Mouse (Mus musculus) embryonic facial prominence, embryonic 14.5 days (tissue): ENCODE results near the gene Sun2. TPM values are rescaled to one million over a fixed set of nuclear protein-coding genes. Genes with fewer than 3 reads are reported as not detected.
A peak's percentile ranks its signal among the peaks of the same experiment; 100 is the strongest.

Source experiments
- ATAC-seq: fragments of 200-750 bp; cut with Nextera tagmentation; 2 replicates; pipeline ENCODE4 v1.8.0; 2017; ENCODE audit warnings: low read depth, moderate number of reproducible peaks, moderate TSS enrichment
- DNase-seq: peaks from one replicate; pipeline ENCODE4 v3.0.0-alpha.2; 2015; ENCODE audit warnings: low spot score
- H3K27ac ChIP-seq: fragments of 300-500 bp; sonication (generic); replicated peaks from 2 replicates; pipeline ENCODE4 v1.5.1; 2014; ENCODE audit warnings: low read depth, mild to moderate bottlenecking, low read length, moderate library complexity
- H3K27me3 ChIP-seq: fragments of 300-500 bp; sonication (generic); replicated peaks from 2 replicates; pipeline ENCODE4 v1.6.1; 2014; ENCODE audit warnings: low read length; ENCODE audit not compliant: control insufficient read depth, insufficient read depth
- H3K36me3 ChIP-seq: fragments of 300-500 bp; sonication (generic); 2 replicates; pipeline ENCODE4 v1.6.1; 2014; ENCODE audit warnings: low read length, mixed read lengths; ENCODE audit not compliant: control insufficient read depth, insufficient read depth
- H3K4me1 ChIP-seq: fragments of 300-500 bp; sonication (generic); 2 replicates; pipeline ENCODE4 v1.6.1; 2014; ENCODE audit warnings: antibody characterized with exemption, low read length; ENCODE audit not compliant: control insufficient read depth, insufficient read depth
- H3K4me2 ChIP-seq: fragments of 300-500 bp; sonication (generic); 2 replicates; pipeline ENCODE4 v1.6.1; 2014; ENCODE audit warnings: low read depth, mild to moderate bottlenecking, low read length, moderate library complexity, mixed read lengths
- H3K4me3 ChIP-seq: fragments of 300-500 bp; sonication (generic); 2 replicates; pipeline ENCODE4 v1.5.1; 2014; ENCODE audit warnings: low read depth, mild to moderate bottlenecking, low read length
- H3K9ac ChIP-seq: fragments of 300-500 bp; sonication (generic); 2 replicates; pipeline ENCODE4 v1.6.1; 2014; ENCODE audit warnings: low read depth, mild to moderate bottlenecking, low read length, moderate library complexity, mixed read lengths
- H3K9me3 ChIP-seq: fragments of 300-500 bp; sonication (generic); 2 replicates; pipeline ENCODE4 v1.6.1; 2016; ENCODE audit warnings: low read length; ENCODE audit not compliant: control insufficient read depth
- WGBS: fragments of 180-500 bp; shearing (Covaris S2); extraction: QIAGEN DNeasy Blood & Tissue Kit; methylation state at CpG from one replicate; pipeline ENCODE4 v1.1.7; 2014; 5-methylcytosine and 5-hydroxymethylcytosine counted together
- polyA plus RNA-seq: library from polyadenylated mRNA; unstranded; fragments of >200 nt; fragmentation: Nextera tagmentation; extraction: Ambion mirVana; gene quantifications from 2 replicates; pipeline ENCODE4 v1.2.1, GENCODE M21; 2014

The Sun2 gene
- polyA plus RNA-seq, 1 experiment from 2014 or later: 5.9 TPM

- DNase-seq (peak; percentile 64), ATAC-seq (peak; percentile 59)
- Histone ChIP-seq H3K36me3 (no peaks in the 10 kb centered on the region), H3K9me3 (no peaks in the 10 kb centered on the region), H3K4me1 (peaks cover 4% of the 10 kb centered on the region; the same call in 1 of the 2 replicates), H3K27me3 (no peaks in the 10 kb centered on the region), H3K4me3 (no peak overlapping the region), H3K27ac (no peak overlapping the region), H3K4me2 (no peak overlapping the region), H3K9ac (0 out of 2 replicates have a peak overlapping the region, but pooled peaks have one; percentile 31)
- 26% methylated on average over 11 of the region's 11 CpGs for WGBS
Observed at GRCm38 (mm10) chr15:79752742-79753419, 10.5 kb upstream of the Sun2 start.

DNA sequence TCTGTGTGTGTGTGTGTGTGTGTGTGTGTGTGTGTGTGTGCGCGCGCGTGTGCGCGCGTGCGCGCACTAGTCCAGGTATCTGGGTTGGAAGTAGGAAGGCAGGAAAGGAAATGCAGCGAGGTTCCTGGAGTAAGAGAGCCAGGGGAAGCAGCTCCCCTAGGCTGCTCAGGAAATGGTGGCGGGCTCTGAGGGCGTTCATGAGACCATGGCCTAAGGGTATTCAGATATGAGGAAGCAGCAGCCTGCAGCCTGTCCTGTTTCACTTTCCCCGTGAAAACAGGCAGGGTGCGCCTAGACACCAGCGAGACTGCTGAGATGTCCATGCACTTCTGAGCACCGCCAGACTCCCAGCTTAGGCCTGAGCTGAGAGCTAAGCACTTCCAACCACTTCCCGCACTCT lies 9.4 kb upstream of the Sun2 start:
- Histone ChIP-seq H3K36me3 (no peaks in the 10 kb centered on the region), H3K9ac (no peak overlapping the region), H3K4me1 (peaks cover 4% of the 10 kb centered on the region; the same call in 1 of the 2 replicates), H3K9me3 (no peaks in the 10 kb centered on the region), H3K27me3 (no peaks in the 10 kb centered on the region), H3K4me2 (no peak overlapping the region), H3K27ac (no peak overlapping the region), H3K4me3 (no peak overlapping the region)
- ATAC-seq: no peak
- DNase-seq: no peak
- WGBS: 88% methylated on average over 13 of the region's 17 CpGs

DNA sequence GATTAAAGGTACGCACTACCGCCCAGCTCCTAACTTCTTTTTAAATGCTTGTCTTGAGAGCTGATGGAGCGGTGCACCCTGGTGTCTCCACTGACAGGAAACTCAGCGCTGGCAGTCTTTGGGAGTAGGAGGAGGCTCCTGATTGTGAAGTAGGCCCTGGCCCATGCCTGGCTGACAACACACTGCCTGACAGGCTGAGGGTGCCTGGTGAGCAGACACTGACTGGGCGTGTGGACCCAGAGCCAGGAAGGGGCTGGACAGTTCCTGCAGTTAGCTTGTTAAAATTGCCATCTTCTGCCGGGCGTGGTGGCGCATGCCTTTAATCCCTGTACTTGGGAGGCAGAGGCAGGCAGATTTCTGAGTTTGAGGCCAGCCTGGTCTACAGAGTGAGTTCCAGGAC lies 7.9 kb upstream of the Sun2 start:
- Histone ChIP-seq H3K9ac (no peak overlapping the region), H3K4me2 (no peak overlapping the region), H3K4me1 (no peaks in the 10 kb centered on the region), H3K27me3 (no peaks in the 10 kb centered on the region), H3K36me3 (no peaks in the 10 kb centered on the region), H3K4me3 (no peak overlapping the region), H3K27ac (no peak overlapping the region), H3K9me3 (no peaks in the 10 kb centered on the region)
- DNase-seq (no peak), ATAC-seq (no peak)
- 86% methylated on average over 8 of the region's 8 CpGs for WGBS

DNA sequence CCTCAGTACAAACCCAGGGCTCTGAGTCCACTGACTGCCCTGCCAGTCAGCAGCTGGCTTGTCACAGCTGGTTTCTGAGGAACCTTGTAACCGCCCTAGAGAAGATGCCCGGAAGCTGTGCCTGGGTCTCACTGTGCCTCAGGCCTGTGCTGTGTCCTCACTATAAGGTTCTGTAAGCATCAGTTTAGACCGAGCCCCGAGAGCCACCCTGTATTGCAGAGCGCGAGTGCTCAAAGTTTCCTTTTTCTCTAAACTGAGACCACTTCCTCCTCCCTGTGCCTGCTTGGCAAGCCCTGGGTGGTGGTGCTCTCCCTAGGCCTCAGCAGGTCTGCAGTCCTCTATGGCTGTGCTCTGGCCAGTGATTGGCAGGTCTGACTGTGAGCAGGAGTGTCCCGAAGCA lies 6.8 kb upstream of the Sun2 start:
- H3K4me2 ChIP-seq: no peak overlapping the region
- 93% methylated on average over 7 of the region's 7 CpGs for WGBS
- H3K4me3 ChIP-seq: no peak overlapping the region
- no peak for ATAC-seq
- no peak overlapping the region for H3K9ac ChIP-seq
- no peaks in the 10 kb centered on the region for H3K4me1 ChIP-seq
- H3K36me3 ChIP-seq: no peaks in the 10 kb centered on the region
- no peak for DNase-seq
- H3K27me3 ChIP-seq: no peaks in the 10 kb centered on the region
- no peak overlapping the region for H3K27ac ChIP-seq
- no peaks in the 10 kb centered on the region for H3K9me3 ChIP-seq

- Histone ChIP-seq H3K36me3 (no peaks in the 10 kb centered on the region), H3K4me1 (peaks cover 1% of the 10 kb centered on the region), H3K9ac (no peak overlapping the region), H3K27ac (no peak overlapping the region), H3K9me3 (no peaks in the 10 kb centered on the region), H3K4me2 (no peak overlapping the region), H3K4me3 (no peak overlapping the region), H3K27me3 (no peaks in the 10 kb centered on the region)
- DNase-seq (no peak), ATAC-seq (no peak)
- WGBS: 54% methylated on average over 11 of the region's 11 CpGs
Observed at GRCm38 (mm10) chr15:79747998-79748397, 5.7 kb upstream of the Sun2 start.

DNA sequence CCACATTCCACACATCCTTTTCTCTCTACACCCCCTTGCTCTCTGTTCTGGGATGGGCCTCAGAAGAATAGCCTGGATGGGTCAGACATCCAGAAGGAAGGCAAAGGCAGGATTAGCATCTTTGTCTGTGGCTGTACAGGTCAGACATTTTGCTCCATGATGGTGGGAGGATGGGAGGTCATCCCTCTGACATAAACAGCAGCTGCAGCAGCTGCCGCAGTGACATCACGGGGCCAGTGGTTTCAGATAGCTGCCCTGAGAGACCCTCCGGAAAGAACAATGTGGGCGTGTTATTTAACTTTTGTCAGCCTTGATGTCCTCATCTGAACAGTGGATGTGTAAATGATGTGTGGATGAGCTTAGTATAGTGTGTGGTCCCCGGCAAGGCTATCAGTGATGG lies 3.5 kb upstream of the Sun2 start:
- Histone ChIP-seq H3K4me2 (no peak overlapping the region), H3K27me3 (no peaks in the 10 kb centered on the region), H3K9ac (no peak overlapping the region), H3K4me1 (peaks cover 9% of the 10 kb centered on the region), H3K27ac (no peak overlapping the region), H3K36me3 (no peaks in the 10 kb centered on the region), H3K4me3 (no peak overlapping the region), H3K9me3 (no peaks in the 10 kb centered on the region)
- DNase-seq: no peak
- ATAC-seq: no peak
- WGBS: 81% methylated on average over 5 of the region's 5 CpGs

- no peak for DNase-seq
- Histone ChIP-seq H3K27ac (no peak overlapping the region), H3K4me1 (peaks cover 9% of the 10 kb centered on the region), H3K9ac (no peak overlapping the region), H3K4me3 (no peak overlapping the region), H3K36me3 (no peaks in the 10 kb centered on the region), H3K9me3 (no peaks in the 10 kb centered on the region), H3K27me3 (no peaks in the 10 kb centered on the region), H3K4me2 (no peak overlapping the region)
- WGBS: 81% methylated on average over 10 of the region's 10 CpGs
- no peak for ATAC-seq
Observed at GRCm38 (mm10) chr15:79745312-79745711, 3.0 kb upstream of the Sun2 start.

- Histone ChIP-seq H3K27ac (no peak overlapping the region), H3K9ac (no peak overlapping the region), H3K4me2 (no peak overlapping the region), H3K9me3 (no peaks in the 10 kb centered on the region), H3K4me1 (peaks cover 9% of the 10 kb centered on the region), H3K4me3 (no peak overlapping the region), H3K36me3 (no peaks in the 10 kb centered on the region), H3K27me3 (no peaks in the 10 kb centered on the region)
- no peak for DNase-seq
- ATAC-seq: no peak
- WGBS: 70% methylated on average over 8 of the region's 8 CpGs
Observed at GRCm38 (mm10) chr15:79744742-79745141, 2.4 kb upstream of the Sun2 start.

- DNase-seq: no peak
- H3K9me3 ChIP-seq: no peaks in the 10 kb centered on the region
- H3K4me1 ChIP-seq: peaks cover 9% of the 10 kb centered on the region
- H3K4me2 ChIP-seq: no peak overlapping the region
- no peaks in the 10 kb centered on the region for H3K27me3 ChIP-seq
- no peak overlapping the region for H3K9ac ChIP-seq
- H3K36me3 ChIP-seq: peaks cover 4% of the 10 kb centered on the region
- WGBS: 97% methylated on average over 11 of the region's 11 CpGs
- H3K4me3 ChIP-seq: no peak overlapping the region
- ATAC-seq: no peak
- H3K27ac ChIP-seq: no peak overlapping the region
Observed at GRCm38 (mm10) chr15:79744001-79744400, 1.7 kb upstream of the Sun2 start.
